Mouse (Mus musculus) heart, embryonic 14.5 days (tissue): Measurements from ENCODE around the gene Ip6k3. TPM values are rescaled to one million over a fixed set of nuclear protein-coding genes. Genes with fewer than 3 reads are reported as not detected.

ENCODE experiments used
- ATAC-seq: fragments of 200-750 bp; cut with Nextera tagmentation; 2 replicates; pipeline ENCODE4 v1.8.0; 2017; ENCODE audit warnings: low read depth, moderate TSS enrichment; ENCODE audit not compliant: insufficient number of reproducible peaks, insufficient read depth, low FRiP score
- H3K27ac ChIP-seq, 2 experiments: fragments of 200-500 bp in 1 of 2; fragments of 300-500 bp in 1 of 2; sonication (generic) in 1 of 2; replicated peaks in 1 of 2; 2 replicates each; pipeline ENCODE4 v1.5.1; 2012 to 2014; ENCODE audit warnings: low read depth in 2 of 2, low read length in 2 of 2, control low read depth in 1 of 2, mild to moderate bottlenecking in 1 of 2, mixed read lengths in 1 of 2; ENCODE audit not compliant: control insufficient read depth in 1 of 2, insufficient read depth in 1 of 2
- H3K27me3 ChIP-seq: fragments of 300-500 bp; sonication (generic); 2 replicates; pipeline ENCODE4 v1.6.1; 2014; ENCODE audit warnings: mild to moderate bottlenecking, low read length, control low read depth; ENCODE audit not compliant: control insufficient read depth, insufficient read depth
- H3K36me3 ChIP-seq: fragments of 300-500 bp; sonication (generic); 2 replicates; pipeline ENCODE4 v1.6.1; 2014; ENCODE audit warnings: mild to moderate bottlenecking, control low read depth, low read length, mixed read lengths; ENCODE audit not compliant: control insufficient read depth, insufficient read depth
- H3K4me1 ChIP-seq, 2 experiments: fragments of 200-500 bp in 1 of 2; fragments of 300-500 bp in 1 of 2; sonication (generic) in 1 of 2; 2 replicates each; pipeline ENCODE4 v1.6.1; 2012 to 2014; ENCODE audit warnings: low read length in 2 of 2, control low read depth in 1 of 2, mixed read lengths in 1 of 2; ENCODE audit not compliant: control insufficient read depth in 2 of 2, insufficient read depth in 2 of 2
- H3K4me2 ChIP-seq: fragments of 300-500 bp; sonication (generic); 2 replicates; pipeline ENCODE4 v1.6.1; 2014; ENCODE audit warnings: mild to moderate bottlenecking, low read length
- H3K4me3 ChIP-seq, 2 experiments: fragments of 200-500 bp in 1 of 2; fragments of 300-500 bp in 1 of 2; sonication (generic) in 1 of 2; 2 replicates each; pipeline ENCODE4 v1.5.1; 2012 to 2014; ENCODE audit warnings: low read length in 2 of 2, mild to moderate bottlenecking in 2 of 2, control low read depth in 1 of 2, low read depth in 1 of 2, moderate library complexity in 1 of 2; ENCODE audit not compliant: control insufficient read depth in 1 of 2, insufficient read depth in 1 of 2
- H3K9ac ChIP-seq: fragments of 300-500 bp; sonication (generic); 2 replicates; pipeline ENCODE4 v1.6.1; 2014; ENCODE audit warnings: mild to moderate bottlenecking, low read length
- H3K9me3 ChIP-seq: fragments of 300-500 bp; sonication (generic); 2 replicates; pipeline ENCODE4 v1.6.1; 2016; ENCODE audit warnings: low read length, control low read depth; ENCODE audit not compliant: control insufficient read depth
- WGBS: fragments of 180-500 bp; shearing (Covaris S2); extraction: QIAGEN DNeasy Blood & Tissue Kit; methylation state at CpG from one replicate; pipeline ENCODE4 v1.1.7; 2014; 5-methylcytosine and 5-hydroxymethylcytosine counted together
- polyA plus RNA-seq: library from polyadenylated mRNA; unstranded; fragments of >200 nt; fragmentation: Nextera tagmentation; extraction: Ambion mirVana; gene quantifications from 2 replicates; pipeline ENCODE4 v1.2.1, GENCODE M21; 2014

The Ip6k3 gene
- polyA plus RNA-seq, 1 experiment from 2014 or later = 0.22 TPM

- Histone ChIP-seq H3K4me2 (no peak overlapping the region), H3K36me3 (peaks cover 76% of the 10 kb centered on the region), H3K9ac (no peak overlapping the region), H3K9me3 (no peaks in the 10 kb centered on the region), H3K4me3 (no peak overlapping the region), H3K27ac (no peak overlapping the region), H3K27me3 (no peaks in the 10 kb centered on the region), H3K4me1 (no peaks in the 10 kb centered on the region)
- ATAC-seq = no peak
- 43% methylated on average over 5 of the region's 5 CpGs for WGBS
Measured at GRCm38 (mm10) chr17:27191804-27192203, 24.2 kb upstream of the Ip6k3 start.

DNA sequence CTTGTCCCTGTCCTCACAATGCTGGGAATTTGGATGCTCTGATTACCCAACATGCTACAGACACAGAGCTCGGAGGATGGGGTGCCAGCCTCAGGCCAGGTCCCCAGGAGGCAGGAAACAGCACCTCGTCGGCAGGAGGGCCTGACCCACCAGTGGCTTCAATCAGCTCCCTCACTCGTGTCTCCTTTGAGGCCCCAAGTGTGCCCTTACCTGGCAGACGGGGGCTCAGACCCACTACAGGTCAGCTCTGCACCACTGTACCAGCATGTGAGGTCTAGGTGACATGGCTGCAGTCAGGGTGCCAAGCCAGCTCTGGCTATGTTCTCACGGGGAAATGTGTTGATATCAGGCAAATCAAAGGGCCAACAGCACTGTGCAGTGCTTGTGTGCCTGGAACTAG is 23.6 kb upstream of the Ip6k3 start:
- no peak overlapping the region for H3K4me2 ChIP-seq
- H3K36me3 ChIP-seq = peaks cover 70% of the 10 kb centered on the region
- ATAC-seq = no peak
- no peak overlapping the region for H3K27ac ChIP-seq
- no peak overlapping the region for H3K9ac ChIP-seq
- WGBS = 75% methylated on average over 6 of the region's 6 CpGs
- no peak overlapping the region for H3K4me3 ChIP-seq
- H3K27me3 ChIP-seq = no peaks in the 10 kb centered on the region
- no peaks in the 10 kb centered on the region for H3K9me3 ChIP-seq
- no peaks in the 10 kb centered on the region for H3K4me1 ChIP-seq

DNA sequence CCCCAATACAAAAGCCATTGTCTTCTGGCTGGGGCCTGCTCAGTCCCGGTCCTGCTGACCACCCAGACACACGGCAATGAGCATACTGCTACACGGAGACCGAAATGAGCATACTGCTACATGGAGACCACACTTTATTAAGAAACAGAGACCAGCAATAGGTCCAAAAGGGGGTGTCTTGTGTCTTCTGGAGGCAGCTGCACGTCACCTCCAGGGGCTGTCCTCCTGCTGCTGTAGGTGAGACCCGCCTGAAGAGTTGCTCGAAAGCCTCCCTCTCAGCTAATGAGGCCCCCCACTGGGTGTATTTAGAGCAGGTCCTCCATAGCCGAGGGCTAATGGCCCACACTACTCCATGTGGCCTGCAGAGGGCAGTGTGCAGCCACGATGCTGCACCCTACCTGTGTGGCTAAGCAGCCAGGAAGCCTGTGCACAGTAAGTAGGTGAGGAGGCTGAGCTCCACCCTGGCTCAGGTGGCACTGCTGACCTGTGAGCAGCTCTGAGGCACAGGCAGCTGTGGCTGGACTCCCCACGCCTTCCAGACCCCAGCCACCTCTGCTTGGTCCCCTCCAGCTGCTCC is 22.1 kb upstream of the Ip6k3 start:
- no peaks in the 10 kb centered on the region for H3K4me1 ChIP-seq
- H3K9ac ChIP-seq = no peak overlapping the region
- ATAC-seq = peak; percentile 10; the same call in 1 of the 2 replicates
- H3K27me3 ChIP-seq = no peaks in the 10 kb centered on the region
- H3K27ac ChIP-seq = no peak overlapping the region
- no peaks in the 10 kb centered on the region for H3K9me3 ChIP-seq
- peaks cover 55% of the 10 kb centered on the region for H3K36me3 ChIP-seq
- H3K4me3 ChIP-seq = no peak overlapping the region
- 45% methylated on average over 10 of the region's 10 CpGs for WGBS
- no peak overlapping the region for H3K4me2 ChIP-seq

- H3K9me3 ChIP-seq = no peaks in the 10 kb centered on the region
- WGBS = 65% methylated on average over 9 of the region's 9 CpGs
- no peaks in the 10 kb centered on the region for H3K27me3 ChIP-seq
- H3K4me2 ChIP-seq = no peak overlapping the region
- no peak for ATAC-seq
- H3K4me3 ChIP-seq = no peak overlapping the region
- no peak overlapping the region for H3K27ac ChIP-seq
- no peak overlapping the region for H3K9ac ChIP-seq
- H3K4me1 ChIP-seq = no peaks in the 10 kb centered on the region
- H3K36me3 ChIP-seq = peaks cover 47% of the 10 kb centered on the region
Measured at GRCm38 (mm10) chr17:27188883-27189282, 21.3 kb upstream of the Ip6k3 start.

GRCm38 (mm10) chr17:27187059-27187458 is 19.5 kb upstream of the Ip6k3 start:
- WGBS = 56% methylated on average over 5 of the region's 5 CpGs
- H3K27me3 ChIP-seq = no peaks in the 10 kb centered on the region
- no peak overlapping the region for H3K9ac ChIP-seq
- no peak overlapping the region for H3K4me2 ChIP-seq
- no peaks in the 10 kb centered on the region for H3K4me1 ChIP-seq
- no peaks in the 10 kb centered on the region for H3K9me3 ChIP-seq
- H3K4me3 ChIP-seq = no peak overlapping the region
- H3K27ac ChIP-seq = no peak overlapping the region
- H3K36me3 ChIP-seq = peaks cover 29% of the 10 kb centered on the region
- ATAC-seq = no peak

- Histone ChIP-seq H3K4me1 (no peaks in the 10 kb centered on the region), H3K4me2 (no peak overlapping the region), H3K4me3 (no peak overlapping the region), H3K9me3 (no peaks in the 10 kb centered on the region), H3K27ac (no peak overlapping the region), H3K9ac (no peak overlapping the region), H3K36me3 (peaks cover 19% of the 10 kb centered on the region), H3K27me3 (no peaks in the 10 kb centered on the region)
- ATAC-seq = no peak
- WGBS = 90% methylated on average over 3 of the region's 3 CpGs
Measured at GRCm38 (mm10) chr17:27186068-27186467, 18.5 kb upstream of the Ip6k3 start.

GRCm38 (mm10) chr17:27183667-27184292 is 16.2 kb upstream of the Ip6k3 start:
- ATAC-seq = no peak
- H3K4me3 ChIP-seq = no peak overlapping the region
- H3K4me1 ChIP-seq = no peaks in the 10 kb centered on the region
- H3K27me3 ChIP-seq = no peaks in the 10 kb centered on the region
- no peak overlapping the region for H3K9ac ChIP-seq
- WGBS = 83% methylated on average over 12 of the region's 12 CpGs
- H3K4me2 ChIP-seq = no peak overlapping the region
- no peaks in the 10 kb centered on the region for H3K36me3 ChIP-seq
- H3K9me3 ChIP-seq = no peaks in the 10 kb centered on the region
- H3K27ac ChIP-seq = no peak overlapping the region

DNA sequence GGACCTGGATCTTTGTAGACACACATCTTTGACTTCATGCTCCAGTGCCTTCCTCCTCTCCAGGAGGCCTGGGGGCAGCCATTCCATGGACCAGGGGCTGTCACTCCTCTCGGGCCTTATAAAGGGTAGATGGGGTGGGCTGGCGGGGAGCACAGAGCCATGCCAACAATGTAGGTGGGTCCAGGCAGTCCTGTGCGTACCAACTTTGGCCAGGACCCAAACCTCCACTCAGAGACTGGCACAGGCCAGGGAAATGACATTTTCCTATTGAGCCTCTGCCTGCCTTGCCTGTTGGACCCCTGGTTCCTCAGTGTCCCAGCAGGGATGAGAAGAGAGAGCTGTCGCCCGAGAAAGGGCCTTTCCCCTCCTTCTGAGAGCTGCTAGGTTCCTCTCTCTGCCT is 14.8 kb upstream of the Ip6k3 start:
- WGBS = 73% methylated on average over 5 of the region's 5 CpGs
- no peak overlapping the region for H3K9ac ChIP-seq
- no peaks in the 10 kb centered on the region for H3K27me3 ChIP-seq
- no peak overlapping the region for H3K4me3 ChIP-seq
- no peaks in the 10 kb centered on the region for H3K36me3 ChIP-seq
- ATAC-seq = no peak
- H3K4me2 ChIP-seq = no peak overlapping the region
- no peaks in the 10 kb centered on the region for H3K4me1 ChIP-seq
- no peaks in the 10 kb centered on the region for H3K9me3 ChIP-seq
- no peak overlapping the region for H3K27ac ChIP-seq
